Mouse (Mus musculus): ENCODE measurements at regions not wholly inside any gene's neighbourhood (a gene's known extent, or its start where the extent isn't known, plus 50 kb on each side); places are given as distances from the start of the nearest gene placed in this dataset.

DNA sequence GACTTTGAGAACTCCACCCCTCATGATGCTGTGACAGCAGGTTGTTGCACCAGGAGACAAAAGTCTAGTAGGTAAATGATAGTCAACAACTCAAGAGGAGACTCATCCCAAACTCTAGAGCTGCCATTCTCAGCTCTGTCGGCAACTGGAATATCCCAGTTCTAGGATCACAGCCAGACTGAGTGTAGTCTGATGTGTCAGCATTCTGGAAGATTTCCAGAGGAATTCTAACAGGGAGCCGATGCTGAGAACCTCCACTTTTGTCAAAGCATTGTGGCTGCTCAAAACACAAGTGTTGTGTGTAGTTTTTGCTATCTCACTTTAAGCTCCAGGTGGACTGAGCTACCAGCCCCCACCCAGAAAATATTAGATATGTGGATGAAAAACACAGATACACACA is 148.5 kb upstream of the Cxcr4 start:
- 42% methylated on average over 2 of the region's 2 CpGs for WGBS
- H3K27me3 ChIP-seq (replicated peaks; ENCODE audit: control insufficient read depth, insufficient read depth, low read length): no peaks in the 10 kb centered on the region
- no peak for ATAC-seq (ENCODE audit: low read depth)

DNA sequence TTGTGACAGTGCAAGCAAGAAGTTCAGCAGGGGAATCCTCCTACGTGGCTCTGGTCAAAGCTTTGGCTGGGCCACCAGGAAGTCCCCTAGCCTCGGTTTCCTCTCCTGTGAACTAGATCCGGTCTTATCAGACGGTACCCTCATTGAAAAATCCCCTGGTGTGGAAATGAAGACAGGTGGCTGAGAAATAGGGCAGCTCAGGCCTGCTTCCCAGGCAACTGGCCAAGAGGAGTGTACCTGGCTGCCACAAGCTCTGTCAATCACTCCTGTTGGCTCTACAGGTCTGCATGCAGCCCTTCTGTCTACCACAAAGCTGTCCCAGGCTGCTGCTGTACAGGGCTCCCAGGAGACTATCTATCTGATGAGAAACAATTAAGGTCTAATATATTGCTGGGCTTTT is 146.1 kb upstream of the Cxcr4 start:
- no peaks in the 10 kb centered on the region for H3K27me3 ChIP-seq (replicated peaks; ENCODE audit: control insufficient read depth, insufficient read depth, low read length)
- H3K4me1 ChIP-seq (ENCODE audit: control insufficient read depth, insufficient read depth, low read length): no peaks in the 10 kb centered on the region
- H3K9ac ChIP-seq (ENCODE audit: low read depth, low read length): no peak overlapping the region
- no peak overlapping the region for H3K4me2 ChIP-seq (ENCODE audit: low read depth, low read length)
- DNase-seq (ENCODE audit: low spot score) (no peak), ATAC-seq (ENCODE audit: low read depth) (no peak)
- no peaks in the 10 kb centered on the region; the same call in 1 of the 2 replicates for H3K9me3 ChIP-seq (ENCODE audit: control insufficient read depth, low read length)
- no peak overlapping the region for H3K4me3 ChIP-seq (ENCODE audit: low read depth, low read length)
- 83% methylated on average over 4 of the region's 4 CpGs for WGBS
- no peak overlapping the region for H3K27ac ChIP-seq (replicated peaks; ENCODE audit: low read depth, low read length)
- no peaks in the 10 kb centered on the region for H3K36me3 ChIP-seq (ENCODE audit: control insufficient read depth, insufficient read depth, low read length)

More for the DNA sequence above, 148.5 kb upstream of the Cxcr4 start:
- Histone ChIP-seq H3K4me1 (ENCODE audit: control insufficient read depth, insufficient read depth, low read length) (no peaks in the 10 kb centered on the region), H3K9me3 (ENCODE audit: control insufficient read depth, low read length) (no peaks in the 10 kb centered on the region; the same call in 1 of the 2 replicates), H3K36me3 (ENCODE audit: control insufficient read depth, insufficient read depth, low read length) (no peaks in the 10 kb centered on the region), H3K4me2 (ENCODE audit: low read depth, low read length) (no peak overlapping the region), H3K9ac (ENCODE audit: low read depth, low read length) (no peak overlapping the region), H3K4me3 (ENCODE audit: low read depth, low read length) (no peak overlapping the region), H3K27ac (replicated peaks; ENCODE audit: low read depth, low read length) (no peak overlapping the region)
- peak; percentile 52 for DNase-seq (ENCODE audit: low spot score)

DNA sequence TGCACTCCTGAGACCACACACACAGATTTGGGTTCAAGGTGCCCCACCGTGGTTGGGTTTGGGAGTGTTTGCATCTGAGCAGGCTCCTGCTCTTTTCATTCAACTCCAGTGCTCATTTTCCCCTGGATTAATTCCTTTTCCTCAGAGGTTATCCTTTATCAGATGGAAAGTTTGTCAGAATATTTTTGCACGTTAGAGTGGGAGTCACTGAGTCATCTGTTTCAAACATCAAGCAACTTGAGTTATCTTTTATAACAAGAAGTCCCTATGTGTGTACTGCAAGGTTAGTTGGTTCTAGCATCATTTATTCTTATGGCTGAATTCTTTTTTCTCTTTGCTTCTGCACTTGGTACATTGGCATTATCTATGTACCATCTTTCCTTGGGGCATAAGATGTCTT is 142.8 kb upstream of the Cxcr4 start:
- DNase-seq (ENCODE audit: low spot score): no peak
- Histone ChIP-seq H3K27me3 (replicated peaks; ENCODE audit: control insufficient read depth, insufficient read depth, low read length) (no peaks in the 10 kb centered on the region), H3K4me3 (ENCODE audit: low read depth, low read length) (no peak overlapping the region), H3K27ac (replicated peaks; ENCODE audit: low read depth, low read length) (no peak overlapping the region), H3K4me1 (ENCODE audit: control insufficient read depth, insufficient read depth, low read length) (no peaks in the 10 kb centered on the region), H3K36me3 (ENCODE audit: control insufficient read depth, insufficient read depth, low read length) (no peaks in the 10 kb centered on the region), H3K9ac (ENCODE audit: low read depth, low read length) (no peak overlapping the region), H3K9me3 (ENCODE audit: control insufficient read depth, low read length) (no peaks in the 10 kb centered on the region), H3K4me2 (ENCODE audit: low read depth, low read length) (no peak overlapping the region)
- no peak for ATAC-seq (ENCODE audit: low read depth)
- 59% methylated on average over 2 of the region's 2 CpGs for WGBS

DNA sequence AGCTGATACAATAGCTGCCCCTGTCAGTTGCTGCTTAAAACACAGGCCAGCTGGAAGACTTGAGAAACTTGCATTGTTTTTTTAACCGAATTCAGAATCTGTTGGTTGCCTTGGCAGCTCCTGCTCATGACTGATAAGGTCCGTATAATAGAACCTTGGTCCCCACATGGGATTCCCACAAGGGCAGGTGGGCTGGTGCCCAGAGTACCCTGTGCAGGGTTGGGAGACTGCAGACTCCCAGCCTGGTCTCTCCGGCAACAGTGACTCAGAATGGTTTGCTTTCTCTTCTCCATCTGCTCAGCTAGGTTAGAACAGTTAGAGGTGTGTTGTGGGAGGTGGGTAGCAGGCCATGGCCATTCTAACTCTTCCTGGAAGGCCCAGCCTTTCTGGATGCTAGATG is 139.4 kb upstream of the Cxcr4 start:
- ATAC-seq (ENCODE audit: low read depth) (no peak), DNase-seq (ENCODE audit: low spot score) (no peak)
- Histone ChIP-seq H3K4me2 (ENCODE audit: low read depth, low read length) (no peak overlapping the region), H3K27ac (replicated peaks; ENCODE audit: low read depth, low read length) (no peak overlapping the region), H3K36me3 (ENCODE audit: control insufficient read depth, insufficient read depth, low read length) (no peaks in the 10 kb centered on the region), H3K4me3 (ENCODE audit: low read depth, low read length) (no peak overlapping the region), H3K9ac (ENCODE audit: low read depth, low read length) (no peak overlapping the region), H3K4me1 (ENCODE audit: control insufficient read depth, insufficient read depth, low read length) (no peaks in the 10 kb centered on the region), H3K9me3 (ENCODE audit: control insufficient read depth, low read length) (no peaks in the 10 kb centered on the region), H3K27me3 (replicated peaks; ENCODE audit: control insufficient read depth, insufficient read depth, low read length) (no peaks in the 10 kb centered on the region)
- 85% methylated on average over 3 of the region's 3 CpGs for WGBS

DNA sequence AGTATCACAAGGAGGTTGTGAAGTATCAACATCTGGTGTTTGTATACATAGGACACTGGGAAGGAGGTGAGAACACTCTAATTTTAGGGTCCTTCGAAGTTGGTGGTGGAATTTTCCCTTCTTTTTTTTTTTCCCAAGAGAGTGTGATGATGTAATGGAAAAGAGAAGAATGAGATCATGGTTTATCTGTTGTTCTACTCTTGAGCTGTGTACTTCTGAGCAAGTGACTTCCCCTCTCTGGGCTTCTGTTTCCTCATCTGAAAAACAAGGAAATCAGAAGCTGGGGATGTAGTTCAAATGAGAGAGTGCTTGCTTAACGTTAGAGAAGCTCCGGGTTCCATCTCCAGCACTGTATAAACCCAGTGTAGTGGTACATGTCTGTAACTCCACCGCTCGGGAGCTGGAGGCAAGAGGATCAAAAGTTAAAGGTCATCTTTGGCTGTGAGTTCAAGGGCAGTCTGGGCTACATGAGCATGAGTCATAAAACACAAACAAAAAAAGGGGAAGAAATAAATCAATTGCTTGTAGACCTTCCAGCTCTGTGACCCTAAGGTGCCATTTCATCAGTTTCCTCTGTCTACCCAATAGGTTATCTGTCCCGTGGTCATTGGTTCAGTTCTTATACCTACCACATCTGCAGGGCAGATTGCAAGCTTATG is 132.5 kb upstream of the Cxcr4 start:
- H3K4me2 ChIP-seq (ENCODE audit: low read depth, low read length): no peak overlapping the region
- no peaks in the 10 kb centered on the region for H3K27me3 ChIP-seq (replicated peaks; ENCODE audit: control insufficient read depth, insufficient read depth, low read length)
- no peaks in the 10 kb centered on the region for H3K36me3 ChIP-seq (ENCODE audit: control insufficient read depth, insufficient read depth, low read length)
- no peaks in the 10 kb centered on the region for H3K4me1 ChIP-seq (ENCODE audit: control insufficient read depth, insufficient read depth, low read length)
- H3K9me3 ChIP-seq (ENCODE audit: control insufficient read depth, low read length): no peaks in the 10 kb centered on the region
- ATAC-seq (ENCODE audit: low read depth): no peak
- WGBS: 80% methylated on average over 6 of the region's 6 CpGs
- H3K9ac ChIP-seq (ENCODE audit: low read depth, low read length): no peak overlapping the region
- H3K27ac ChIP-seq (replicated peaks; ENCODE audit: low read depth, low read length): no peak overlapping the region
- DNase-seq (ENCODE audit: low spot score): no peak
- no peak overlapping the region for H3K4me3 ChIP-seq (ENCODE audit: low read depth, low read length)

DNA sequence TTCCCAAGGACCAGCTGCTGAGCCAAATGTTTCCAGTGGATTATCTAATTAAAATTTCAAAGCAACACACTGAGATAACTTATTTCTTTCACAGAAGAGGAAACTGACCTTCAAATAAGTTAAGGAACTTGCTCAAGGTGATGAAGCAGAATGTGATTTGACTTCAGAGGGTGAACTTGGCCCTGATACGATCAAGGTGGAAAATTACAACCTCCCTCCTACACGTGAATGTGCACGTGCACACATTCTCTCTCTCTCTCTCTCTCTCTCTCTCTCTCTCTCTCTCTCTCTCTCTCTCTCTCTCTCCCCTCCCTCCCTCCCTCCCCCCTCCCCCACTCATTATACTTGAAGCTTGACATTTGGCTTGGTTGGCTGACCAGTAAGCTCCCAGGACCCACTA is 131.8 kb upstream of the Cxcr4 start:
- Histone ChIP-seq H3K9me3 (ENCODE audit: control insufficient read depth, low read length) (no peaks in the 10 kb centered on the region), H3K36me3 (ENCODE audit: control insufficient read depth, insufficient read depth, low read length) (no peaks in the 10 kb centered on the region), H3K27me3 (replicated peaks; ENCODE audit: control insufficient read depth, insufficient read depth, low read length) (no peaks in the 10 kb centered on the region), H3K4me1 (ENCODE audit: control insufficient read depth, insufficient read depth, low read length) (no peaks in the 10 kb centered on the region), H3K4me2 (ENCODE audit: low read depth, low read length) (no peak overlapping the region), H3K4me3 (ENCODE audit: low read depth, low read length) (no peak overlapping the region), H3K9ac (ENCODE audit: low read depth, low read length) (no peak overlapping the region), H3K27ac (replicated peaks; ENCODE audit: low read depth, low read length) (no peak overlapping the region)
- ATAC-seq (ENCODE audit: low read depth): no peak
- DNase-seq (ENCODE audit: low spot score): no peak
- WGBS: 53% methylated on average over 3 of the region's 3 CpGs

DNA sequence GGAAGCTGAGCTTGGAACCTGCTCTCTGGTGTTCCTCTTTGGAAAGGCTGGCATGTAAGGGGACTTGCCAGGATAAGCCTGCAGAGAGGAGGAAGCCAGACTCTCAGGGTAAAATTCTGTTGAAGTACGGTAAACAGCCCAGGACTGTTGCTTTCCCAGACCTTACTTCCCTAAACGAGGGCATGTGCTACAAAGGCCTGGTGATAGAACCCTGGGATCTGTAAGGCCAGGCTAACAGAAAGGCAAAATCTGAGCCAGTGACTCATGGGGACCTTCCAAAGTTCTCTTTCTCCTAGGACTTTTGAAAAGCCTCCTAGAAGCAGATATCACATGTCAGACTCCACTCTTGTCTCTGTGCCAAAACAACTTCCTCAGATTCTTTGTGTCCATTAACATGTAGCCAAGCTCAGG is 130.0 kb upstream of the Cxcr4 start:
- H3K27ac ChIP-seq (replicated peaks; ENCODE audit: low read depth, low read length): no peak overlapping the region
- H3K4me2 ChIP-seq (ENCODE audit: low read depth, low read length): no peak overlapping the region
- H3K4me1 ChIP-seq (ENCODE audit: control insufficient read depth, insufficient read depth, low read length): no peaks in the 10 kb centered on the region
- H3K36me3 ChIP-seq (ENCODE audit: control insufficient read depth, insufficient read depth, low read length): no peaks in the 10 kb centered on the region
- DNase-seq (ENCODE audit: low spot score): peak; percentile 38
- H3K4me3 ChIP-seq (ENCODE audit: low read depth, low read length): no peak overlapping the region
- H3K9me3 ChIP-seq (ENCODE audit: control insufficient read depth, low read length): no peaks in the 10 kb centered on the region
- 76% methylated on average over 2 of the region's 2 CpGs for WGBS
- H3K27me3 ChIP-seq (replicated peaks; ENCODE audit: control insufficient read depth, insufficient read depth, low read length): no peaks in the 10 kb centered on the region
- no peak for ATAC-seq (ENCODE audit: low read depth)
- H3K9ac ChIP-seq (ENCODE audit: low read depth, low read length): no peak overlapping the region

DNA sequence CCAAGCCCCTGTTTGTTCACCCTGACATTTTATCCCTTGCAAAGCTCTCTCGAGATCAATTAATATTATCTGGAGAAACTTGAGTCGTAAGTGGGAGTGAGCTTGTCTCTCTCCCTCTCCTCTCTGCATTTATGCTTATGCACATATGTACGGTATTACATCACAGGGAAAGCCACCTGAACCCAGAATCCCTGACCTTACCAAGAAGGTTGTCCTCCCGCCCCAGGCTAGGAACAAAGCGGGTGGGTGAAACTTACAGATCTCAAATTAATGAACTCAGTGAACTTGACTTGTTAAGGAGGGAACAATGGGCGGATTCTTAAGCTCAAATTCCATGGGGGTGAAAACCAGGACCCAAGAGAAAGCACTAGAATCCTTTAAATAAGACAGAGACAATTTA is 122.8 kb upstream of the Cxcr4 start:
- DNase-seq (ENCODE audit: low spot score) (peak; percentile 58), ATAC-seq (ENCODE audit: low read depth) (peak; percentile 81)
- Histone ChIP-seq H3K4me3 (ENCODE audit: low read depth, low read length) (no peak overlapping the region), H3K27ac (replicated peaks; ENCODE audit: low read depth, low read length) (no peak overlapping the region), H3K4me2 (ENCODE audit: low read depth, low read length) (no peak overlapping the region), H3K9me3 (ENCODE audit: control insufficient read depth, low read length) (no peaks in the 10 kb centered on the region), H3K9ac (ENCODE audit: low read depth, low read length) (no peak overlapping the region), H3K36me3 (ENCODE audit: control insufficient read depth, insufficient read depth, low read length) (no peaks in the 10 kb centered on the region), H3K4me1 (ENCODE audit: control insufficient read depth, insufficient read depth, low read length) (no peaks in the 10 kb centered on the region; the same call in 1 of the 2 replicates), H3K27me3 (replicated peaks; ENCODE audit: control insufficient read depth, insufficient read depth, low read length) (no peaks in the 10 kb centered on the region)
- 45% methylated on average over 6 of the region's 6 CpGs for WGBS

DNA sequence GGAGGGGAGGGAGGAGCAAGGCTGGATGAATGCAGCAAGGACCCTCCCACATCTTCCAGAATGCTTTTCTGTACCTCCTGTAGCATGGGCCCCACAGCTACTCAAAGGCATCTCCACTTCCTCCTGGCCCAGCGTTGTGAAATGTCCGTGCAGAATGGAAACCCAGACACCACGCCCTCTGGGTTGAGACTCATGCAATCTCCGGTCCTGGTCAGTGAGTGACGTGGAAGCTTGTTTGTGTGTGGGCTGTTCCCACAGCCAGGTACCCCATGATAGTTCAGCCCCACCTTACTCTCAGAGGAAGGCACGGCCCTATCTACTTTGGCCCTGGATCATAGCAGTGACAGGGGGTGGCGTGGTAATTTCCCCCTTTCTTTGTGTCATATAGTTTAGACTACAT is 120.8 kb upstream of the Cxcr4 start:
- Histone ChIP-seq H3K27me3 (replicated peaks; ENCODE audit: control insufficient read depth, insufficient read depth, low read length) (no peaks in the 10 kb centered on the region), H3K36me3 (ENCODE audit: control insufficient read depth, insufficient read depth, low read length) (no peaks in the 10 kb centered on the region), H3K27ac (replicated peaks; ENCODE audit: low read depth, low read length) (no peak overlapping the region), H3K9me3 (ENCODE audit: control insufficient read depth, low read length) (no peaks in the 10 kb centered on the region), H3K9ac (ENCODE audit: low read depth, low read length) (no peak overlapping the region), H3K4me1 (ENCODE audit: control insufficient read depth, insufficient read depth, low read length) (no peaks in the 10 kb centered on the region; the same call in 1 of the 2 replicates), H3K4me2 (ENCODE audit: low read depth, low read length) (no peak overlapping the region), H3K4me3 (ENCODE audit: low read depth, low read length) (no peak overlapping the region)
- WGBS: 56% methylated on average over 7 of the region's 7 CpGs
- ATAC-seq (ENCODE audit: low read depth) (no peak; the same call in 1 of the 2 replicates), DNase-seq (ENCODE audit: low spot score) (peak; percentile 44)
